Mouse (Mus musculus) frontal cortex, adult 2 months (tissue): Measurements from ENCODE around the gene Trim6. TPM values are rescaled to one million over a fixed set of nuclear protein-coding genes. Genes with fewer than 3 reads are reported as not detected.
"Not testable (repeated sequence)": the region's sequence is repeated elsewhere in the genome, so short reads cannot be mapped to it uniquely, and the experiment has no call there.

Source experiments
- DNase-seq, 2 experiments: peaks; one replicate each; pipeline ENCODE4 v3.0.0; 2022; ENCODE audit warnings: low spot score in 1 of 2; ENCODE audit errors: extremely low spot score in 1 of 2
- polyA plus RNA-seq: library from polyadenylated mRNA; depleted of rRNA; stranded (reverse); fragments of >200 nt; gene quantifications from 2 replicates; pipeline ENCODE4 v1.2.3, GENCODE M21; 2012; rRNA removed

Gene Trim6
- polyA plus RNA-seq, result 0.56 and 1.0 TPM in 2 replicates

DNA sequence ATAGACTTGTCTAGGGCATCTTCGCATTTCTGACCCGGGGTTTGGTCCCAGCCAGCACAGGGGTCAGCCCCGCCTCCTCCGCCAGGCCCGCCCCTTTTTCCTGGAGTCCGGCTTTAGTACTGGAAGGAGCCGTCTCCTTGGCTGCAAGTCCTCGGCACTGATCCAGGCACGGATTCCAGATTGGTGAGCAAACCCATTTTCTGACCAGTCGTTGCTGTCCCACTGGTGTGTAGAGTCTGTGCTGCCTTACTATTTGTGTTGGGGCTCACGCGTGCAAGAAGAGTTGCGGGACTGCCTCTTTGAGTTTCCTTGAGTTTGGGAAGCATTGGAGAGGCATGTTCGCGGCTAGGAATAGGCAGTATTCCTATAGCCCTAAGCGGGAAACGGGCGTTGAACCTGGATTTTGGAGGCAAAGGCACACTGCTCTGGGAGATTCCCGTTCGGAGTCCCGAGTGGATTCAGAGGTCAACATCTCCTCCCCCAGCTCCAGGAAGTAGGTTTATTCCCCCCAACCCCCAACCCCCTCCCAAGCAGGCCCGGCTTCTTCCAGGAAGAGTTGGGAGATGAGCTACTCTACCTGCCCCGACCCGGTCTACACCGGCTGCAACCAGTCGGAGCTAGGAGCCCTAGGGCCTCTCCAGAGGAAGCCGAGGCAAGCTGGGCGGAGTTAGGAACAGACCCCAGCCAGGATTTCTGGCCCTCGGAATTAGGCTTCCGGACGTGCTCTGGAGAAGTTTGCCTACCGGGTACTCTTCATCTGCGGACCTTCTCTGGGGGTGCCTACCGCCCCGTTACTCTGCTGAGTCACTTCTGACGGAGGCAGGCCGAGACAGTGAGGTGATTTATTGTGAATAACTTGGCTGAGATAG lies at the start of gene Trim6:
Gene Trim6, plus strand, starts transcription at position 93 of the 869 bp plus-strand sequence.
- peak in 1 of 2 experiments; percentile 4 for DNase-seq

- DNase-seq, result no peak
Observed at GRCm38 (mm10) chr7:104169634-104170204, 48.9 kb upstream of the Trim6 start.

GRCm38 (mm10) chr7:104175085-104175484 lies 43.5 kb upstream of the Trim6 start:
- no peak for DNase-seq

- no peak for DNase-seq
Observed at GRCm38 (mm10) chr7:104178422-104179054, 40.1 kb upstream of the Trim6 start.

DNA sequence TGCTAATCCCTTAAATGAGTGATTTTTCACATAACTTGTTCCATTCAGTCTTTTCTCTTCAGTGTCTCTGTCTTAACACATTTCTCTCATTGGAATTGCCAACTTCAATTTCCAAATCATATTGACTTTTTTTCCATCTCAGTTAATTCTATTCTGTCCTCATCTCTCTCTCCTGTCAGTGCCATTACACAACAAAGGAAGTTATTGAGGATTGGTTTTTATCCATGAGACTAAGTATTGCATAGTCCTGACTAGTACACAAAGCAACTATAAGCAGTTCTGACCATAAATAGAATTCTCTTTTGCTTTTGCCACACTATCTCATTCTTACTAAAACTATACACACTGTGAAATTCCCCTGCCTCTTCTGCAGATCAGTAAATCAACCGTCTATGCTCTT lies 39.5 kb upstream of the Trim6 start:
- no peak for DNase-seq

DNA sequence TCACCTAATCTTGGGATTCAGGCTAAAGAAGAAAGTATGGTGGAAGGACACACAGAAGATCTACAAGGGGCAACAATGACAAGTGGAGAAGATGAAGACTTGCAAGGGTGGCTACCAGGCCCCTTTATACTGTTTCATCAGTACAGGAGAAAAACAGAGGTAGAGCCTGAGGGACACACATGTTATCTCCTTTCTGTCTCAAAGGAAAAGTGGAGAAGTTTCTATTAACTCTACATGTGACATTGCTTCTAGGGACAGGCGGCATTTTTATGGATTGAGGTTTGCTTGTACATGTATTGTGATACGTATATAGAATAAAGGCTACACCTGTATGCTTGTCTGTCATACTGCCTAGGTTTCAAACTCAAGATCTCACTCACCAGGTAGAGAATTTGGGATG lies 35.3 kb upstream of the Trim6 start, which contains the start of gene Olfr648:
Gene Olfr648, minus strand, starts transcription at position 101 of the 400 bp plus-strand sequence.
- no peak for DNase-seq

GRCm38 (mm10) chr7:104191275-104191674 lies 27.3 kb upstream of the Trim6 start:
- DNase-seq, result no peak

DNA sequence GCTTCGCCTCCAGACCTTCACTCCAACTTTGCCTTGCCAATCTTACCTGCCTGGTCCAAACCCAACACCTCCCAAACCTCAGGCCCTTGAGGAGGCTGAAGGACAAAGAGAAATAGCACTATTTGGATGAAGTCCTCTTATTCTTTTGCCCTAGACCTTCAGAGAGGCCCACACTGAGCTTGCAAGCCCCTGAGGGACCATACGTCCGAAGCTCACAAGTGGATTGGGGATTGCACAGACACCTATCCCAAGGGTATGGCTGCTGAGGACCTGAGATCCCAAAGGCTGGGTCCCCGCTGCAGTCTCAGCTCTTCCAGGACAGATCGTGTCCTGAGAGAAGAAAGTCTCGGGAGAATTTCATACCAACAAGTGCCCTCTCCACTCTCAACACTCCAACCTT lies 22.7 kb upstream of the Trim6 start, which contains the start of gene Olfr649:
Gene Olfr649, minus strand, starts transcription at position 101 of the 400 bp plus-strand sequence.
- no peak for DNase-seq

DNA sequence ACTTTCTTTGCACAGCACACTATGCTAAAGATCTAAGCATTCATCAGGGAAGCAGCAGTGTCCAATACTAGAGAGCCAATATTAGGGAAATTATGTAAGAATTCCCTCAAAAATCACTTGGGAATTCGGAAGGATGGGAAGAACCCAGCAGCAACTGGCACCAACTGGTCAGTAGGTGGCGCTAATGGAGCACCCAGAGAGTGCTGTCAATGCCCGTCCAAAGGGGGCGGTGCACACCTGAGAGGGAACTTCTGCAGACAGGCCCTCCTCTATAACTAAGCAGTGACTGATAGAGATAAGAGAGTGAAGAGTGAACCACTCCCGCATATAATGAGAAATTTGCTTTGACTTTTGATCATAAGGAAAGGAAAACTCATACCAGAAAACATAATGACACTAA lies 18.8 kb upstream of the Trim6 start:
- peak; percentile 2 to 72 for DNase-seq

- no peak for DNase-seq
Observed at GRCm38 (mm10) chr7:104206197-104206596, 12.4 kb upstream of the Trim6 start.

DNA sequence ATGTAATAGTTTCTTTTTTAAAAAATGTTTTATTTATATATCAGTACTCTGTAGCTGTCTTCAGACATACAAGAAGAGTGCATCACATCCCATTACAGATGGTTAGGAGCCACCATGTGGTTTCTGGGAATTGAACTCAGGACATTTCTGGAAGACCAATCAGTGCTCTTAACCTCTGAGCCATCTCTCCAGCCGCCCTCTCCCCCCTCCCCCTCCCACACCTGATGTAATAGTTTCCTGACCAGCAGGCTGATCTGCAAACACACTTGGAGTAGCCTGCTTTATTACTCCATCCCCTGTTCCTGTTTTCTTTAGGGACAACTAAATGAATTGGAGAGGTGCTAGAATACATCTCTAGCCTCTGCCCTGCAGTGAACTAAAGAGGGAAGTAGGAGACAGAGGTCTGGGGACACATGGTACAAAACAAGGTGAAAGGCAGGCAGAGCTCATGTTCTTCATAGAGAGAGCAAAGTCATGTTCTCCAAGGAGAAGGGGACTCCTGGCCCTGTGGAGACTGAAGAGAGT lies 2.5 kb upstream of the Trim6 start:
- no peak for DNase-seq

- DNase-seq, result no peak
Observed at GRCm38 (mm10) chr7:104217881-104218280, 712 bp upstream of the Trim6 start.

- DNase-seq, result peak in 1 of 2 experiments; percentile 5
Observed at GRCm38 (mm10) chr7:104231203-104231602, 12.6 kb downstream of the Trim6 start.

DNA sequence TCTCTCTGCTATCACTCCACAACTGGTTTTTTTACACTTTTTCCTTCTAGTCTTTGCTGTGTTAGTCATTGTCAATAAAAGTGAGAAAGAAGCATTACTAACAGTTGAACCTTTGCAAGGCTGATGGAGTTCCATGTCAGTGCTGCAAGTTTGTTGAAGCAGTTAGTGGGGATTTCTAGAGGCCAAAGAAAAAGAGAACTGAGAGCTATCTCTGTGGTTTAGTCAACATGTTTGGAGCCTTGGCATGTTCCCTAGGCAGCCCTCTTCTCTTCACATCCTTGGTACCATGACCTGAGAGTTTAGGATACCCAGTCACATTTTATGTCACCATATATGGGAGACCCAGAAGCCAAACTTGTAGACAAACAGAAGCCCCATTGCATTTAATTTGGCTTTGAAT lies 22.3 kb downstream of the Trim6 start:
- DNase-seq, result no peak

- DNase-seq, result no peak
Observed at GRCm38 (mm10) chr7:104243616-104244015, 25.0 kb downstream of the Trim6 start.

GRCm38 (mm10) chr7:104244287-104245181 lies 25.9 kb downstream of the Trim6 start, which contains the start of gene Trim34a:
Gene Trim34a (plus strand): TSS chr7:104244457.
- DNase-seq, result peak in 1 of 2 experiments; percentile 20

- not testable (repeated sequence) for DNase-seq
Observed at GRCm38 (mm10) chr7:104260380-104260779, 41.8 kb downstream of the Trim6 start.

- not testable (repeated sequence) for DNase-seq
Observed at GRCm38 (mm10) chr7:104265335-104265734, 46.7 kb downstream of the Trim6 start.

GRCm38 (mm10) chr7:104279361-104279760 lies 60.8 kb downstream of the Trim6 start:
- not testable (repeated sequence) for DNase-seq
